Mouse (Mus musculus) CD4-positive, CD25-positive, alpha-beta regulatory T cell, adult 2 months (primary cell): ENCODE data around the gene Slc41a3.

Experiments used
- DNase-seq: peaks from one replicate; pipeline ENCODE4 v3.0.0-alpha.2; 2012; ENCODE audit warnings: low read depth, low spot score

The Slc41a3 gene

DNA sequence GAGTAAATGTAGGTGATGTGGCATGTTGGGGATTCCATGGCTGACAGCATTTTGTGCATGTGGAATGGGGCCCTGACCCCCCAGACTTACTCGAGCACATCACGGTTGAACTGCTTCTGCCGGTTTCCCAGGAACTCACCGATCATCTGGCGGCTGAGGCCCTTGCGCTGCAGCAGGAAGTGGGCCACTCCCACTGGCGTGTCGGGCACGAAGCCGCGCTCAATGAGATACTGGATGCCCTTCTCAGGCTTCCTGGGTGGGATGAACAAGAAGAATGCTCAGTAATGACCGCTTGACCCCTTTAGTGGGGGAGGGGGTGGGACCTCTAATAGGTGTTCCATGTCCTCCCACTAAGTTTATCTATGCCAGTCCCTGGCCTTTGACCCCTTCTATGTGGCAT lies 75.9 kb downstream of the Slc41a3 start:
- no peak for DNase-seq

DNA sequence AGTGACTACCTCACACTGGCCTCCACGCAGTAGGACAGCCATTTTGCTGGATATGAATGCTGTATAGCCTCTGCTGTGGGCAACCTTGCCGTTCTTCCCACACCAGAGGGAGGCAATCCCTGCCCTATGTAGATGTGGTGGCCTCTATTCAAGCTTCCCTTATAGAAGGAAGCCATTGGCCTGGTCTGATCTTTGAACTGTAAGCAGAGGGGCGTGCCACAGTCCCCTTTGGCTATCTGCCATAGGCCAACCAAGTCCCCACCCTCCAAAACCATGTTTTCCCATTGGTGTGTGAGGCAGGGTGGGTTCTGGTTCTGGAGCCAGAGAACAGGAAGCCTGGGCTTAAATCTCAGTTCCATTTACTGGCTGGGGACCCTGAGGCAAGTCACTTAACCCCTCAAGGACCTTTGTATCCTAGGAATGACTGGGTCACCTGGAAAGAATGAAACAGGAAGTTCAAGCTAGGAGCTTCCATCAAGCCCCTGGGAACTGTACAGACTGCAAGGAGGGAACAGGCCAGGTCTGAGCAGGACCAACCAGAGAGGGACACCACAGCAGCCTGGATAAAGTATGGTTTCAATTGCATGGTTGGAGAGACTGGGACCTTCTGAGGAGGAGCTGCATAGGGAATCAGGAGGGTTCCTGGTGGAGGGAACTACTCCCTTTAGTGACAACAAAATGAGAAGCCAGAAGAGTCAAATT lies 79.5 kb downstream of the Slc41a3 start:
- no peak for DNase-seq

GRCm38 (mm10) chr6:90686812-90687211 lies 82.3 kb downstream of the Slc41a3 start:
- no peak for DNase-seq

DNA sequence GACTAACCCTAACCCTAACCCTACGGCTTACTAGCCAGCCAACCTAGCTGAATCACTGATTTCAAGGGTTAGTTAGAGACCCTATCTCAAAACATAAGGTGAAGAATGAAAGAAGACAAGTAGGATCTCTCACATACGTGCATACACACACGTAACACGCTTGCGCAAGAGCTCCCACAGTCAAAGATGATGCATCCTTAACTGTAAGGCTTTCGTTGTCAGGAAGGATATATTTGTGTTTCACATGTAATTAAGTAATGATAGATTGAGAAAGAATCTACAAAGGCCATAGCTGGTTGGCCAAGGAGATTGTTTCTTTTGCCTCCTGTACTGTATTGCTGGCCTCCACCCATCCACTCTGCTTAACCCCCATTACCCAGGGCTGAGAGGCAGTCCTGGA lies 83.5 kb downstream of the Slc41a3 start:
- DNase-seq: no peak

- no peak for DNase-seq
Measured at GRCm38 (mm10) chr6:90688742-90689141, 84.2 kb downstream of the Slc41a3 start.

GRCm38 (mm10) chr6:90689500-90689899 lies 85.0 kb downstream of the Slc41a3 start:
- no peak for DNase-seq

GRCm38 (mm10) chr6:90691935-90692334 lies 87.4 kb downstream of the Slc41a3 start:
- no peak for DNase-seq

- no peak for DNase-seq
Measured at GRCm38 (mm10) chr6:90692404-90692803, 87.9 kb downstream of the Slc41a3 start.

DNA sequence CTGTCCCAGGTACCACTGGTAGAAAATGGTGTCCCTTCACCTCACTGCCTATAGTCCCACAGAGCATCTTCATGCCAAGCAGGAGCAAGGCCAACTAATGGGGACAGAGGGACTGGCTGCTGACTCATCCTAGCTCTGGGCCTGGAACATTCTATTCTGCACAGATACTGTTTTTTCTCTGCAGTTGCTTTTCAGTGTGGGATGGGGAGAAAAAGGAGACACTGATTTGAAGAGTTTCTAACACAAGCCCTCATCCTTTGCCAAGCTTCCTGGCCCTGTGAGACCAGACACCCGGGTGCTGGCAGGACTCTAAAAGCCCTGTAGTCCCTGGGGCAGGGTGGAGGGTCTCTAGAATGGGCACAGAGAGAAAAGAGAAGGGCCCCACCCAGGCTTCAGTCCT lies 91.2 kb downstream of the Slc41a3 start:
- DNase-seq: no peak
